Mouse (Mus musculus): ENCODE measurements at regions not wholly inside any gene's neighbourhood (a gene's known extent, or its start where the extent isn't known, plus 50 kb on each side); places are given as distances from the start of the nearest gene placed in this dataset.

DNA sequence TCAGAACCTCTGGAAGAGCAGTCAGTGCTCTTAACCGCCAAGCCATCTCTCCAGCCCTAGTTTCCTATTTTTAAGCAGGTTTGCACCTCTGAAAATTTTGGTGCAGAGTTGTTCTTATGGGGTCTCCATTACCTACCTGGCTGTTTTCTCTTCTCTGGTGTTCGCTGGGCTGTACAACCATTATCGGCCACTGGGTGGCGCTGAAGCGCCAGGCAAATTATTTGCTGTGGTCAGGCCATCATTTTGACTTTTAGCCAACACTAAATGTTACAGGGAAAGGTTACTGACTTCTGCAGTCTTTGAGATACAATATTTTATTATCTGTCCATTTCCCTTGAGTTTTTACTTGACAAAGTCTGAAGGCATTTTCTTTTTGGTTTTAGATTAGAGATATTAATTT is 74.8 kb upstream of the Fam241a start:
- TF ChIP-seq POLR2A (IDR thresholded peaks at IDR 0.05; ENCODE audit: borderline replicate concordance, insufficient read depth, low read length) = no peak
- peak; percentile 41; the same call in 1 of the 2 replicates for TF ChIP-seq CTCF (IDR thresholded peaks at IDR 0.05; ENCODE audit: borderline replicate concordance, insufficient read depth, low read depth, low read length)
